Mouse (Mus musculus) liver, adult 2 months (tissue): ENCODE results near the gene Epb41l5.

Experiments used
- CTCF ChIP-seq: fragments of 200-500 bp; IDR thresholded peaks from 2 replicates; pipeline ENCODE4 v1.5.1; 2011; ENCODE audit warnings: low read depth, low read length, control low read depth
- POLR2A ChIP-seq: fragments of 200-500 bp; IDR thresholded peaks from 2 replicates; pipeline ENCODE4 v1.6.1; 2011; ENCODE audit warnings: low read length, control low read depth; ENCODE audit not compliant: insufficient read depth; ENCODE audit errors: extremely low read depth

- TF ChIP-seq POLR2A, result no peak
- no peak for TF ChIP-seq CTCF
Measured at GRCm38 (mm10) chr1:119634746-119635145, 14.1 kb downstream of the Epb41l5 start.
